Mouse (Mus musculus) neural tube, embryonic 13.5 days (tissue): ENCODE results near the gene Chd9. TPM values are rescaled to one million over a fixed set of nuclear protein-coding genes. Genes with fewer than 3 reads are reported as not detected.

Experiments
- ATAC-seq: fragments of 200-750 bp; cut with Nextera tagmentation; 2 replicates; pipeline ENCODE4 v1.8.0; 2017; ENCODE audit warnings: low read depth, mild to moderate bottlenecking, moderate TSS enrichment, moderate library complexity
- H3K27ac ChIP-seq: fragments of 300-500 bp; sonication (generic); replicated peaks from 2 replicates; pipeline ENCODE4 v1.5.1; 2015; ENCODE audit warnings: moderate library complexity, mild to moderate bottlenecking, inconsistent platforms
- H3K27me3 ChIP-seq: fragments of 300-500 bp; sonication (generic); 2 replicates; pipeline ENCODE4 v1.6.1; 2015; ENCODE audit warnings: mild to moderate bottlenecking, inconsistent platforms
- H3K36me3 ChIP-seq: fragments of 300-500 bp; sonication (generic); 2 replicates; pipeline ENCODE4 v1.6.1; 2015; ENCODE audit warnings: mild to moderate bottlenecking, inconsistent platforms
- H3K4me1 ChIP-seq: fragments of 300-500 bp; sonication (generic); replicated peaks from 2 replicates; pipeline ENCODE4 v1.6.1; 2015; ENCODE audit warnings: inconsistent platforms
- H3K4me2 ChIP-seq: fragments of 300-500 bp; sonication (generic); 2 replicates; pipeline ENCODE4 v1.6.1; 2015; ENCODE audit warnings: inconsistent platforms, mild to moderate bottlenecking, moderate library complexity
- H3K4me3 ChIP-seq: fragments of 300-500 bp; sonication (generic); 2 replicates; pipeline ENCODE4 v1.5.1; 2015; ENCODE audit warnings: mild to moderate bottlenecking, inconsistent platforms
- H3K9ac ChIP-seq: fragments of 300-500 bp; sonication (generic); 2 replicates; pipeline ENCODE4 v1.6.1; 2015; ENCODE audit warnings: moderate library complexity, mild to moderate bottlenecking, inconsistent platforms
- H3K9me3 ChIP-seq: fragments of 300-500 bp; sonication (generic); 2 replicates; pipeline ENCODE4 v1.6.1; 2016; ENCODE audit warnings: inconsistent platforms
- WGBS: fragments of 180-500 bp; shearing (Covaris S2); methylation state at CpG from one replicate; pipeline ENCODE4 v1.1.7; 2015; 5-methylcytosine and 5-hydroxymethylcytosine counted together
- polyA plus RNA-seq: library from polyadenylated mRNA; unstranded; fragments of >200 nt; fragmentation: Nextera tagmentation; extraction: Ambion mirVana; gene quantifications from 2 replicates; pipeline ENCODE4 v1.2.1, GENCODE M21; 2015

Gene Chd9
- polyA plus RNA-seq, 1 experiment from 2014 or later: 78.3 TPM

DNA sequence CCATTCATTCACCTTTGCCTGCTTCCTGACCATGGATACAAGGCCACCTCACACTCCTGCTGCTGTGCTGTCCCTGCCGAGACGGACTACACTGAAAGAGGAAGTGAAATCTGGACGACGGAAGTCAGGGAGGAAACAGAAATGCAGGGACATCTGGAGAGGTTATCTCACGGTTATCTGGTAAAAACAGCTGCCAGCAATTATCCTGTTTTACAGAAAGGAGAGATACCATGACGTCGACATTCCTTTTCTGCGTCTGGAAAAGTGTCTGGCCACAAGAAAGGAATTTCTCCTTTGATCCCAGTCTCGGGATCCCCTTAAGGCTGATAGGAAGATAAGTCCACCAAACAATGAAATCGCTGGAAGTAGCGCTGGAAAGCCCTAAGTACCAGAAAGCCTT is 5.7 kb upstream of the Chd9 start:
- Histone ChIP-seq H3K9ac (no peak overlapping the region), H3K27ac (no peak overlapping the region), H3K27me3 (no peaks in the 10 kb centered on the region), H3K9me3 (no peaks in the 10 kb centered on the region), H3K4me2 (no peak overlapping the region), H3K36me3 (no peaks in the 10 kb centered on the region), H3K4me1 (peaks cover 5% of the 10 kb centered on the region; the same call in 1 of the 2 replicates), H3K4me3 (no peak overlapping the region)
- 64% methylated on average over 11 of the region's 11 CpGs for WGBS
- ATAC-seq: no peak

DNA sequence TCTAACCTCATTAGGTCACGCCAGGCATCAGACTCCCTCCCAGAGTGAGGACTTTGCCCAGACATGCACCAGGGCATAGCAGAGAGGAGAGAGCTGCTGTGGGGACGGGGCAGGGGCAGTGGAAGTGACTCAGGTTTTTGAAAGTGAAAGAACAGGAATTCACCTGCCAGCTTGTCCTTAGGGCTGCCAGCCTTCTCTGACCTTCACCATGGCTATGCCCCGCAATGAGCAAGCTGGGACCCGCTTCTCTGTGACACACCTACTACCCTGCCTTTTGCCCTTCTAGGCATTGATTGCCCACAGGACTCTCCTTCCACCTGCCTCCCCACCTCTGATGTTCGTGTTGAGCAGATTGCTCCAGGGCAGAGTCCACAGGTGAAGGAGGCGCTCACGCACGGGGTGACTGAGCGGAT is 2.7 kb upstream of the Chd9 start:
- WGBS: 84% methylated on average over 9 of the region's 9 CpGs
- no peak for ATAC-seq
- Histone ChIP-seq H3K4me3 (no peak overlapping the region), H3K9me3 (no peaks in the 10 kb centered on the region), H3K36me3 (no peaks in the 10 kb centered on the region), H3K4me2 (no peak overlapping the region), H3K9ac (no peak overlapping the region), H3K27ac (no peak overlapping the region), H3K27me3 (no peaks in the 10 kb centered on the region), H3K4me1 (peaks cover 22% of the 10 kb centered on the region)

DNA sequence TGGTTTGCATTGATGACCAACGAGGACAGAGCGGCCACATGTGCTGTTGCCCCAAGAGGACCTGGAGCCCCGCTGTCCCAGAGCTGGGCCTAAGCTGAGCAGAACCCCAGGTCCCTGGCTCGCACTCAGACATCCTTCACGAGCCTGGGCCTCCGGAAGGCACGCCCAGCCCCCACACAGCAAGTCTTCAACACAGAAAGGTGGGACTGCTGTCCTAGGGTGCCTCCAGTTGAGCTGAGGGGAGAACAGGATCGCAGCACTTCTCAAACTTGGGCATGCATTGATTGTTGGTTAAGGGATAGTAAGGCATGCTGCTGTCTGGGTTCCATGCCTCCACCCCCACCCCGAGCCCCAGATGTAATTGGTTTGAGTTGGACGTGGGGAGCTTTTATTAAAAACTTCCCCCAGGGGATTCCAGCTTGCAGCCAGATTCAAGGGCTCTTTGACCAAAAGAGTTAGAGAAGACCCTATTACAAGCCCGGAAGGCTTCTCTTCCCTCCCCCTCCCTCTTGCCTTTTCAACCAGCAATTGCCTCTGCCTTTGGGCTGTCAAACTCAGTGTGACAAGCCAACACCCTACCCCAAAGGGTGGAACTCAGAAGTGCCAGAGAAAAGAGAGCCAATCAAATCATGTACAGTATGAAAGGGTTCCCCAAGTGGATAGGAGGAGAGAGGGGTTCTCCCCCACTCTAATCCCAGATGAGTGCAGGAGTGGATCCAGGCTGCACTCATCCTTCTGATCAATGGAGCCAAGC is 1.0 kb downstream of the Chd9 start:
- Histone ChIP-seq H3K27ac (peak overlapping the region; percentile 75), H3K4me1 (peaks cover 26% of the 10 kb centered on the region), H3K9ac (peak overlapping the region; percentile 73), H3K4me2 (peak overlapping the region; percentile 63), H3K27me3 (no peaks in the 10 kb centered on the region), H3K9me3 (no peaks in the 10 kb centered on the region), H3K4me3 (peak overlapping the region; percentile 48), H3K36me3 (no peaks in the 10 kb centered on the region)
- peak; percentile 80 for ATAC-seq
- WGBS: 2% methylated on average over 11 of the region's 11 CpGs

DNA sequence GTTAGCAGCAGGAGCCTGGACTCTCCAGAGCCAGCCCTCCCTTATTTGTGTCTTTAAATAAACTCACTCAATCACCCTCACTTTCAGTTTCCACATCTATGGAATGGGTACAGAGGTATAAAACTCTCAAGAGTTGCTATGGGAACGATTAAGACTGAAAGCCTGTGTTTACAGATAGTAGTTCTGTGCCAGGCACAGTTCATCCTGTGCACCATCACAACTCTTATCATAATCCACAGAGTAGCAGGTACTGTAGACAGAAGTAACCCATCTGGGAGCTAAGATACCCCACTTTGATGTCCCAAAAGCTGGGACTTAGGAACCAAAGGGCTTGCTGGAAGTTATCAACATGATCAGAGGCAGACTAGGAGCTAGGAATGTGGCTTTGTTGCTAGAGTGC is 1.7 kb downstream of the Chd9 start:
- 77% methylated on average over 1 of the region's 1 CpGs for WGBS
- peak overlapping the region; percentile 48 for H3K4me3 ChIP-seq
- H3K27ac ChIP-seq: no peak overlapping the region
- no peaks in the 10 kb centered on the region for H3K27me3 ChIP-seq
- H3K36me3 ChIP-seq: no peaks in the 10 kb centered on the region
- no peaks in the 10 kb centered on the region for H3K9me3 ChIP-seq
- H3K4me1 ChIP-seq: peaks cover 26% of the 10 kb centered on the region
- ATAC-seq: no peak
- H3K9ac ChIP-seq: no peak overlapping the region; the same call in 1 of the 2 replicates
- H3K4me2 ChIP-seq: peak overlapping the region; percentile 63

DNA sequence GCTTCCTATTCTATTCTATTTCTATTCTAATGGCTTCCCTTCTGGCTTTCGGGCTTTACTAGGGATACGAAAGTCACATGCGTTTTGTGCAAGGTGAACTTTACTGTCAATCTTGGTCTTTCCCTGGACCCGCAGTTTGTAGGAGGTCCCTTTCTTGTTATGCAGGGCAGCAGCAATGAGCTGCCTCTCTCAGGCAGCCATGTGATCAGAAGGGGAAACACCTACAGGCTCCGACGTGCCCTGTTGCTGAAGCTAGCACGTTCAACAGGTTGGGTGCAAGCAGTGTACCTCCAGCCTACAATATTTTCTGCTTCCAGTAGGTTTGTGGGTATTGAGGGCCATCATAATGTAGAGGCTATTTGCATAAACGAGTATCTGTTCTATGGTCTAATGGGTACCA is 2.8 kb downstream of the Chd9 start:
- no peak overlapping the region for H3K9ac ChIP-seq
- no peaks in the 10 kb centered on the region for H3K36me3 ChIP-seq
- no peaks in the 10 kb centered on the region for H3K27me3 ChIP-seq
- WGBS: 73% methylated on average over 8 of the region's 8 CpGs
- no peaks in the 10 kb centered on the region for H3K9me3 ChIP-seq
- H3K4me2 ChIP-seq: no peak overlapping the region
- H3K27ac ChIP-seq: no peak overlapping the region
- H3K4me3 ChIP-seq: no peak overlapping the region
- peaks cover 26% of the 10 kb centered on the region for H3K4me1 ChIP-seq
- ATAC-seq: no peak

DNA sequence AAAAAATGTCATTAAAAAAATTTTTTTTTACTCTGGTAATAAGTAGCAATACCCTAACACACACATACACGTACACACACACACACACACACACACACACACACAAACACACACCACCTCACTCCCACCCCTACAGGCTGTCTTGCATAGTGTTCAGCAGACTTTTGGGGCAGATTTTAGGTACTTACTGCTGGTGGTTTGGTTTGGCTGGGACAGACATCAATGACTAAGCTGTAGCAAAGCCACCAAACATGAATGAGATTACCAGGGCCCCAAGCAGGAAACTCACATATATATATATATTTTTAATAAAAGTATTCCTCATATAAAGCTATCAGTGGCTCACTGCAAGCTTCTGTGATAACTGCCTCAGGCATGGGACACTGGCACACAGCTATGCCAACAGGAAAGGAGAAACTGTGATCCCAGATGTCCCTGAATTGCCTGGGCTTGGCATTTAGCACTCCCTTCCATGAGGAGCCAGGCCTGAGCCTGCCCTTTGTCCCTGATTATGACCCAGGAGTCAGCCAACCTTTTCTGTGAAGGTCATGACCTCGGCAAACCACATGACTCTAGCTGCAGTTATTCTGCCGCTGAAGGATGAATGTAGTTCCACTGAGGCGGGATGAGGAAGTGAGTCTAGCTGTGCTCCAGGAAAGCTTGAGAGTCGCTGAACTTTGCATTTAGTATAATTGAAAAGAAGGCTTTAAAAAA is 4.6 kb downstream of the Chd9 start:
- ATAC-seq: no peak
- Histone ChIP-seq H3K36me3 (no peaks in the 10 kb centered on the region), H3K4me3 (no peak overlapping the region), H3K4me2 (no peak overlapping the region), H3K9me3 (no peaks in the 10 kb centered on the region), H3K9ac (no peak overlapping the region), H3K27me3 (no peaks in the 10 kb centered on the region), H3K4me1 (peaks cover 26% of the 10 kb centered on the region), H3K27ac (no peak overlapping the region)
- 29% methylated on average over 5 of the region's 5 CpGs for WGBS

DNA sequence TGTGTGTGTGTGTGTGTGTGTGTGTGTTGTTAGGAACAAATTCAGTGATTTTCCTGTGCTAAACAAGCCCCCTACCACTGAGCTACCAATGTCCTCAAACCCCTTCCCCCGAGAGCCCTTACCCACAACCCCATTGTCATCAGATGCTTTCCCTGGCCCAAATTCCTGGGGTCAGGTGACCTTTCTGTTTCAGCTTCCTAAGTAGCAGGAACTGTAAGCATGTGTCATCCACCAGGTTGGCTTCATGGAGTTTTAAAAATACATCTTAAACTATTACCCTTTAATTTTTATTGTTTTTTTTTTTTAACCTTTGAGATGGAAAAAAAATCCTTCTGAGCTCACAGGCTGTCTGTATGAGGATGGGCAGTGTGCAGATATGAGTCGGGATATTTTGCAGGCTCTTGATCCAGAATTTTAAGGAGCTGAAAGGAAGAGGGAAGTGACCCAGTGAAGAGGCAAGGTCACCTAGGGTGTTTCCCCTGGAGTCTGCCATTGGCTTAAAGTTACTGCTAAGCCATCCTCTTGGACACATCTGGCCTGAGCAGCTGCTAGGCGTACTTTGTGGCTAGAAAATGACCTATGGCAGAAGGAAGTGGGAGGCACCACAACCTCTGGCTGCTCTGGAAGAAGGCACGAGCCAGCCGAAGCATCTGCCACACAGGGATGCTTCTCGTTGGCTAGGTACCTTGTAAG is 5.6 kb downstream of the Chd9 start:
- ATAC-seq: no peak
- Histone ChIP-seq H3K27ac (no peak overlapping the region), H3K36me3 (no peaks in the 10 kb centered on the region), H3K4me3 (no peak overlapping the region), H3K27me3 (no peaks in the 10 kb centered on the region), H3K9me3 (no peaks in the 10 kb centered on the region), H3K9ac (no peak overlapping the region), H3K4me2 (no peak overlapping the region), H3K4me1 (peaks cover 17% of the 10 kb centered on the region)
- 78% methylated on average over 6 of the region's 6 CpGs for WGBS

DNA sequence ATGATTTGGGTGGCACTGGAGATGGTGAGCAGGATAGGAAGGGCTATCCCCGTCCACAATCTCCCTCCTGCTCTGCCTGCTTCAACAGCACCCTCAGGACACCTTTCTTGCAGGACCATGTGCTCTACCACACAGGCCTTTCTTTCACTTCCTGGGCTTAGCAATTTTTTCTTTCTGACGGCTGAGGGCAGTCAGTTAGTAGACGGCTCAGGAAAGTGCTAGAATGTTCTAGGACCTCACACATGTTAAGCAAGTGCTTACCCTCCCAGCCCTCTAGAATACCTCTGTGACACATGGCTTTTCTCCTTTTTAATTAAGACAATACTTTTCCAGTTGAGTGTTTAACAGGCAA is 6.1 kb downstream of the Chd9 start:
- no peak for ATAC-seq
- no peaks in the 10 kb centered on the region for H3K36me3 ChIP-seq
- WGBS: 80% methylated on average over 3 of the region's 3 CpGs

DNA sequence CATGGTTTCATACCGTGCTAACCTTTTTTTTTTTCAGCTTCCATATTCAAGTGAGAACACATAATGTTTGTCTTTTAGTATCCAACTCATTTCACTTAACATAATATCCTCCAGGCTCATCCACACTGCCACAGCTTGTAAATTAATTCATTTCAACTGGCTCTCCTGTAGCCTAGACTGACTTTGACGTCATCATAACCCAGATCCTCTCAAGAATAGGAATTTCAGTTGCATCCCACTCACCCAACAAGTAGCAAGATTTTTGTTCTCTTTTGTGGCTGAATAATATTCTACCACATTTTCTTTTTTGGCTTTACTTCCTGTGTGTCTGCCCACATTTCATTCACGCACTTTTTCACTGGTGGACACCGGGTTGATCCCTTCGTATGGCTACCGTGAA is 9.3 kb downstream of the Chd9 start:
- no peak overlapping the region for H3K9ac ChIP-seq
- H3K36me3 ChIP-seq: no peaks in the 10 kb centered on the region
- H3K27ac ChIP-seq: no peak overlapping the region
- 90% methylated on average over 6 of the region's 6 CpGs for WGBS
- no peaks in the 10 kb centered on the region for H3K27me3 ChIP-seq
- H3K4me3 ChIP-seq: no peak overlapping the region
- H3K4me2 ChIP-seq: no peak overlapping the region
- H3K4me1 ChIP-seq: no peaks in the 10 kb centered on the region
- H3K9me3 ChIP-seq: no peaks in the 10 kb centered on the region
- no peak for ATAC-seq

More for the DNA sequence above, 6.1 kb downstream of the Chd9 start:
- Histone ChIP-seq H3K27me3 (no peaks in the 10 kb centered on the region), H3K9me3 (no peaks in the 10 kb centered on the region), H3K27ac (no peak overlapping the region), H3K4me1 (peaks cover 12% of the 10 kb centered on the region), H3K4me3 (no peak overlapping the region), H3K9ac (no peak overlapping the region), H3K4me2 (no peak overlapping the region)

DNA sequence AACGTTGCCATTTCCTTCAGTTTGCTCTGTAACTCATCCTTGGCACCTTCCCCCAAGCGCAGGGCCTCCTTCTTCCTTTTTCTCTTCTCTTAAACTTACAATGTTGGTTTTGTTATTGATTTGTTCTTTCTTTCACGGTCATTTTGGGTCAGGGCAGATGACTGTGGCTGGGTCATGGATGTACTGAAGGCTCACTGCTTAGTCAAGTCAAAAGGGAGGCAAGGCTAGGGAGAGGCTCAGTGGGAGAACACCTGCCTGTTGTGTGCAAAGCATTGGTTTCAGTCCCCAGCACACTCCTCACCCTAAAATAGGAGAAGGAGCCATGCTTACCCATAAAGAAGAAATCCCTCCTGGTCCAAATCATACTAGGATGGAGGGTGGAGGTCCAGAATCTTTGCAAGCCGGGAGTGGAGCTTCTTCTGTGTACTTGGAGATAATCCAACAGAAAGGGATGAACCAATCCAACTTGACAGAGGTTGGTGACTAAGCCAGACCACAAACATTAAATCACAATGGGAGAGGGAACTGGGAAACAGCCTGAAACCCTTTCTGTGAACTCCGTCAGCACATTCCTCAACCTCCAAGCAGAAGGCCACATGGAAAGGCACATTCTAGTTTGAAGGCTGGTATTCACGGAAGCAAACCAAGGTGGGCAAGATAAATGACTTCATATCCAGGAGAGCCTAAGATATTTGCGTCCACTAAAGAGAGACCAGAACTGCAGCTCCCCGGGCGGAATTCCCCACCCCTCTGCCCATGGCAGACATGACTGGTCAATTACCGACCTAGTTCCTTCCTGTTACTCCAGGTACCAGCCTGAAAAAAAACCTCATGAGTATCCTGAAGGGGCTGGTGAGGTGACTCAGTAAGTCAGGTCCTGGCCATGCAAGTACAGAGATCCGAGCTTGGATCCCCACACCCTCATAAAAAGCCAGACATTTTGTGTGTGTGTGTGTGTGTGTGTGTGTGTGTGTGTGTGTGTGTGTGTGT is 11.9 kb downstream of the Chd9 start:
- H3K4me3 ChIP-seq: no peak overlapping the region
- H3K27me3 ChIP-seq: no peaks in the 10 kb centered on the region
- no peaks in the 10 kb centered on the region for H3K4me1 ChIP-seq
- H3K4me2 ChIP-seq: no peak overlapping the region
- 72% methylated on average over 11 of the region's 11 CpGs for WGBS
- H3K9me3 ChIP-seq: no peaks in the 10 kb centered on the region
- H3K36me3 ChIP-seq: no peaks in the 10 kb centered on the region
- no peak overlapping the region for H3K27ac ChIP-seq
- H3K9ac ChIP-seq: no peak overlapping the region
- ATAC-seq: no peak

DNA sequence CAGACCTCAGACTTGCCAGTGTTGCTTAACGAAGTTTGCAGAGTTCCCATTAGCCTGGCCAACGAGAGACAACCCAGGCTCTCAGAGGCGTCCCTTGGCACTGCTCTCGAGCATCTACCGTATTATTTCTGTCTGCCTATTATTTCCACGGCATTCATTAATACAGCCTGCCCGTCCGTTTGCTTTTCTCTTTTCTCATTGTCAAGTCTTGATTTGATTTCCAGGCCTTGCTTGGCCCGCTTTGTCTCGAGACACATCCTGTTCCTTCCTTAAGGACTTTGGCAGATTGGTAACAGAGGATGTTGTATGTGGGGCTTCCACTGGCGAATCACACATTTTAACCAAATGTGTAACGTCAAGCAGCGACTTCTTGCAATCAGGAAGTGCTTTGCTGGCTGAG is 13.2 kb downstream of the Chd9 start:
- no peaks in the 10 kb centered on the region for H3K4me1 ChIP-seq

More for the DNA sequence above, 13.2 kb downstream of the Chd9 start:
- WGBS: 74% methylated on average over 13 of the region's 13 CpGs
- Histone ChIP-seq H3K9ac (no peak overlapping the region), H3K27ac (no peak overlapping the region), H3K4me3 (no peak overlapping the region), H3K9me3 (no peaks in the 10 kb centered on the region), H3K4me2 (no peak overlapping the region), H3K27me3 (no peaks in the 10 kb centered on the region), H3K36me3 (no peaks in the 10 kb centered on the region)
- no peak for ATAC-seq
